Mouse (Mus musculus) lung, embryonic 15.5 days (tissue): Measurements from ENCODE around the gene Ccdc24. TPM values are rescaled to one million over a fixed set of nuclear protein-coding genes. Genes with fewer than 3 reads are reported as not detected.
A peak's percentile ranks its signal among the peaks of the same experiment; 100 is the strongest.

ENCODE experiments used
- ATAC-seq: fragments of 200-750 bp; cut with Nextera tagmentation; 2 replicates; pipeline ENCODE4 v1.8.0; 2017; ENCODE audit warnings: moderate number of reproducible peaks, borderline replicate concordance; ENCODE audit not compliant: low FRiP score, low TSS enrichment; ENCODE audit errors: extremely low read depth
- H3K27ac ChIP-seq: fragments of 300-500 bp; sonication (generic); 2 replicates; pipeline ENCODE4 v1.5.1; 2015; ENCODE audit warnings: moderate library complexity, mild to moderate bottlenecking, inconsistent platforms
- H3K27me3 ChIP-seq: fragments of 300-500 bp; sonication (generic); 2 replicates; pipeline ENCODE4 v1.6.1; 2015; ENCODE audit warnings: inconsistent platforms
- H3K36me3 ChIP-seq: fragments of 300-500 bp; sonication (generic); 2 replicates; pipeline ENCODE4 v1.6.1; 2015; ENCODE audit warnings: inconsistent platforms
- H3K4me1 ChIP-seq: fragments of 300-500 bp; sonication (generic); 2 replicates; pipeline ENCODE4 v1.6.1; 2015; ENCODE audit warnings: inconsistent platforms
- H3K4me2 ChIP-seq: fragments of 300-500 bp; sonication (generic); 2 replicates; pipeline ENCODE4 v1.6.1; 2015; ENCODE audit warnings: inconsistent platforms, mild to moderate bottlenecking, moderate library complexity
- H3K4me3 ChIP-seq: fragments of 300-500 bp; sonication (generic); 2 replicates; pipeline ENCODE4 v1.5.1; 2015; ENCODE audit warnings: mild to moderate bottlenecking, inconsistent platforms
- H3K9ac ChIP-seq: fragments of 300-500 bp; sonication (generic); 2 replicates; pipeline ENCODE4 v1.6.1; 2015; ENCODE audit warnings: inconsistent platforms
- H3K9me3 ChIP-seq: fragments of 300-500 bp; sonication (generic); 2 replicates; pipeline ENCODE4 v1.6.1; 2016; ENCODE audit warnings: inconsistent platforms
- WGBS: fragments of 180-500 bp; shearing (Covaris S2); methylation state at CpG from one replicate; pipeline ENCODE4 v1.1.7; 2015; 5-methylcytosine and 5-hydroxymethylcytosine counted together
- polyA plus RNA-seq: library from polyadenylated mRNA; unstranded; fragments of >200 nt; fragmentation: Nextera tagmentation; extraction: Ambion mirVana; gene quantifications from 2 replicates; pipeline ENCODE4 v1.2.1, GENCODE M21; 2015

Gene Ccdc24
- polyA plus RNA-seq, 1 experiment from 2014 or later = 1.9 TPM

DNA sequence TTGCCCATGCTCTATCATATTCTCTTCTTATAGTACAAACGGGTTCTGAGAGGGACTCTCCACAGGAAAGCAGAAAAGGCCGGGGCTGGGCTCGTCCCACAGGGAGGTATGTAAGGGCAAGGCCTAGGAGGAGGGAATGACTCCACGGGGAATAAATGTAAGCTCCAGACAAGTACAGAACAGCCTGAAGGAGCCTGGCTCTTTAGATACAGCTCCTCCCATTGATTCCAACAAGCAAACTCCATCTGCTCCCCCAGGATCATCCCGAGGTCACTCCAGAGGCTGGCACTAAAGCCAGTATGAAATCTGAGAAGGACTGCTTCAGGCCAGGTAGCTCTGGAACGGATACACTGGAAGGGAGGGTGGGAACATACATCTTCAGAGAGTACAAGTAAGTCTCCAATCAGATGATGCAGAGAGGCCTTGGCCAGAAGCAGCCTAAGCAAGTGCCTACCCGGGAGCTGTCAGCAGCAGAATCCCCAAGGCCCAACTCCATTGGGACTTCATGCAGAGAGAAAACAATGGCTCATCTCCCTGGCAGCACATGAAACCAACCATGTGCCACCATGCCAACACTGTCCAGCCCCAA, 40.4 kb upstream of the Ccdc24 start:
- Histone ChIP-seq H3K36me3 (peaks cover 18% of the 10 kb centered on the region; the same call in 1 of the 2 replicates), H3K9ac (no peak overlapping the region), H3K4me3 (no peak overlapping the region), H3K4me1 (peaks cover 38% of the 10 kb centered on the region), H3K27ac (no peak overlapping the region), H3K4me2 (peak overlapping the region; percentile 98), H3K9me3 (no peaks in the 10 kb centered on the region), H3K27me3 (no peaks in the 10 kb centered on the region)
- 53% methylated on average over 7 of the region's 7 CpGs for WGBS
- ATAC-seq = no peak

DNA sequence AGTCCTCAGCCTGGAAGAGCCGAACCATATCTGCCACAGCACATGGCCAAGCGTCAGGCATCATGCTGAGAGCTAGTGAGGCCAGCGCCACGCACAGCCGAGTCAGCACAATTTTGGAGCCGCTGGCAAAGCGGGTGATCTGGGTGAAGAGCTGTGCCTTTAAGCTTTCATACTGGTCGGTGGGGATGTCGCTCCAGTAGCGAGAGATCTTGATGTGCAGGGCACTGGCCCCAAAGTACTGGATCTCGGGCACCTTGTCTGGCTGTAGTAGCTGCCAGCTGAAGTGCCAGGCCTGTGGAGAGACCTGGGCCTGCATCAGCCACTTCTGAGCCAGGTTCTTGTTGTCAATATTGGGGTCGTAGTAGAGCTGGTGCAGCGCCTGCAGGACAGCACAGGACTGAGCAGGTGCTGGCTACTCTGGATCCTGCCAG, 39.8 kb upstream of the Ccdc24 start:
- Histone ChIP-seq H3K4me2 (no peak overlapping the region), H3K9ac (no peak overlapping the region), H3K27me3 (no peaks in the 10 kb centered on the region), H3K4me3 (no peak overlapping the region), H3K4me1 (peaks cover 34% of the 10 kb centered on the region), H3K27ac (no peak overlapping the region), H3K36me3 (peaks cover 18% of the 10 kb centered on the region; the same call in 1 of the 2 replicates), H3K9me3 (no peaks in the 10 kb centered on the region)
- ATAC-seq = no peak
- WGBS = 88% methylated on average over 13 of the region's 13 CpGs

DNA sequence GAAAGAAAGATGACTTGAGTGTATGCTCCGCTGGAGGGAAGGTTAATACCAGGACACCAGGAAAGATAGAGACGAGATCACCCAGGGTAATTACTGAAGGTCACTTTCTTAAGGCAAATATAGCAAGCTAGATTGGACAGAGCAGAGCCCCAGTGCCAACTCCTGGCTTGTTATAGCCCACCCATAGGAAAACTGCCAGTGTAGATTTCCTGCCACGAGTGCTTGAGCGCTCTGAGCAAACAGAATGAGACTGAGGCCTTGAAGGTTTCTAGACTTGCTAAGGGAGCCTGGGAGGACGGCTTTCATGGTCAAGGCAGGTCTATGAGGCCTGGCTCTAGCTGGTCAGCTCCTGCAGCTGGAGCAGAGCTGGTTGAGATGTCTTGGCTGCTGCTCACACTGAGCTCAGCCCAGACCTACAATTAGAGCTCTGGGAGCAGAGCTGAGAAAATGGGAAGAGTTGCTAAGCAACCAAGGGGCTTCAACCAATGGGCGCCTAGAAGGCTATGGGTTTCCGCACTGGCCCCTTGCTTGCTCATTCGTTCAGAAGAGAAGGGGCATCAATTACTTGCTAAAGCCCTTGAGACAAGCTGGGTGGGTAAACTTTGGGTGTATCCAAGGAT, 36.6 kb upstream of the Ccdc24 start:
- 74% methylated on average over 8 of the region's 8 CpGs for WGBS
- no peak overlapping the region for H3K9ac ChIP-seq

DNA sequence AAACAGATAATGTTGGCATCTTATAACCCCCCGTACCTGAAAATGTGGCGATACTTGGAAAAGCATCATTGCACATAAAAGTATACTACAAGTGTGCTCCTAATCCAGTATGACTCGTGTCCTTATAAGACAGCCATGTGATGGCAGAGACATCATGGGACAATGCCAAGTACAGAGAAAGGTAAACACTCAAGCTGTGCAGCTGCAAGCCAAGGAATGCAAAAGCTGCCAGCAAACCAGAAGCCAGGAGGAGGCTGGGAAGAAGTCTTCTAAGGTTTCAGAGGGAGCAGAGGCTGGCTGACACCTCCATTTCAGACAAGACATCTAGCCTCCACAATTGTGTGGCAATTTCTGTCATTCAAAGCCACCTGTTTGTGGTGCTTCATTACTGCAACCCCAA, 33.8 kb upstream of the Ccdc24 start:
- ATAC-seq = peak; percentile 8; the same call in 1 of the 2 replicates
- WGBS = 54% methylated on average over 3 of the region's 3 CpGs
- peaks cover 49% of the 10 kb centered on the region for H3K36me3 ChIP-seq

More for the DNA sequence above, 36.6 kb upstream of the Ccdc24 start:
- Histone ChIP-seq H3K27ac (no peak overlapping the region), H3K9me3 (no peaks in the 10 kb centered on the region), H3K4me3 (no peak overlapping the region), H3K27me3 (no peaks in the 10 kb centered on the region), H3K4me2 (no peak overlapping the region), H3K36me3 (peaks cover 34% of the 10 kb centered on the region; the same call in 1 of the 2 replicates), H3K4me1 (peaks cover 24% of the 10 kb centered on the region)
- ATAC-seq = no peak

GRCm38 (mm10) chr4:117904761-117905160, 32.4 kb upstream of the Ccdc24 start:
- Histone ChIP-seq H3K36me3 (peaks cover 61% of the 10 kb centered on the region), H3K27ac (no peak overlapping the region), H3K9me3 (no peaks in the 10 kb centered on the region), H3K4me3 (no peak overlapping the region), H3K4me2 (no peak overlapping the region), H3K9ac (no peak overlapping the region), H3K27me3 (no peaks in the 10 kb centered on the region), H3K4me1 (peaks cover 10% of the 10 kb centered on the region)
- ATAC-seq = no peak
- WGBS = 89% methylated on average over 8 of the region's 8 CpGs

More for the DNA sequence above, 33.8 kb upstream of the Ccdc24 start:
- Histone ChIP-seq H3K27ac (no peak overlapping the region), H3K9me3 (no peaks in the 10 kb centered on the region), H3K4me2 (no peak overlapping the region), H3K4me1 (peaks cover 10% of the 10 kb centered on the region), H3K27me3 (no peaks in the 10 kb centered on the region), H3K4me3 (no peak overlapping the region), H3K9ac (no peak overlapping the region)

DNA sequence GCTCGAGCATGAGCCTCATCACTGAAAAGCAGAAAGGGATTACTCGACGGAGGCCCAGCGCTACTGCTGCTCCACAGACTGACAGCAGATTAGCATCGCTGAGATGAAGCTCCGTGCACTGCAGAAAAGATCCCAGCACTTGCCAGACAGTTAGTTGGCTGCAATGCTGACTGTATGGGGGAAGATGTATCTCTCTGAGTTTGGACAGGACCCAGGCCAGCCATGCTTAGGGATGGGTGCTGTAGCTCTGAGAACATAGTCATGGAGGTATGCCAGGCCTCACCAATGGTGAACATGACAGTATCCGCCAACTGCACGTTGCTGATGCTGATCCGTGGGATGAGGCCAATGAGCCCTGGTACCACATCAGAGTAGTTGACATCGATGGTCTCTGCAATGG, 31.7 kb upstream of the Ccdc24 start:
- H3K4me3 ChIP-seq = no peak overlapping the region
- no peak overlapping the region for H3K4me2 ChIP-seq
- H3K9ac ChIP-seq = no peak overlapping the region
- H3K27me3 ChIP-seq = no peaks in the 10 kb centered on the region
- peaks cover 10% of the 10 kb centered on the region for H3K4me1 ChIP-seq
- peaks cover 68% of the 10 kb centered on the region for H3K36me3 ChIP-seq
- no peak overlapping the region for H3K27ac ChIP-seq
- 84% methylated on average over 10 of the region's 10 CpGs for WGBS
- H3K9me3 ChIP-seq = no peaks in the 10 kb centered on the region
- ATAC-seq = no peak

DNA sequence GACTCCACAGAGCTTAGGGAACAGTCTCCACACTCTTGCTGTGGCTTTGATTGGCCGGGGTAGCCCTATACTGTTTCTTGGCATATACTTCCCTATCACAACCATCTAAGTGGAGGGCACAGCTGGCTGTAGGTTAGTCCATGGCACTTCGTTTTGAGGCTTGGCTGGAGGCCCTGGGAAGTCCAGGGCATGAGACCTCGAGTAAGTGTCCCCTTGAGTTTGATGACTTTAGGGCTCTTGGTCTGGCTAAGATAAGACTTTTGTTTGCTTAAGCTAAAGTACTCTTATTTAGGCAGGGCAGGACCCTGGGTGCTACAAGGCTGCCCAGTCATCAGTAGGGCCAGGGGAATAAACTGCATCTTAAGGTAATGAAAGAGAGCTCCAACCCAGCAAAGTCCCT, 25.8 kb upstream of the Ccdc24 start:
- Histone ChIP-seq H3K4me1 (no peaks in the 10 kb centered on the region), H3K27me3 (no peaks in the 10 kb centered on the region), H3K4me3 (no peak overlapping the region), H3K4me2 (no peak overlapping the region), H3K36me3 (peaks cover 65% of the 10 kb centered on the region), H3K27ac (no peak overlapping the region), H3K9me3 (no peaks in the 10 kb centered on the region), H3K9ac (no peak overlapping the region)
- ATAC-seq = no peak
- WGBS = 59% methylated on average over 3 of the region's 3 CpGs

GRCm38 (mm10) chr4:117896031-117896430, 23.7 kb upstream of the Ccdc24 start:
- no peak overlapping the region for H3K4me3 ChIP-seq
- H3K27me3 ChIP-seq = no peaks in the 10 kb centered on the region
- H3K4me2 ChIP-seq = no peak overlapping the region
- H3K9ac ChIP-seq = no peak overlapping the region
- no peak for ATAC-seq
- H3K36me3 ChIP-seq = peaks cover 44% of the 10 kb centered on the region
- WGBS = 93% methylated on average over 6 of the region's 6 CpGs
- no peak overlapping the region for H3K27ac ChIP-seq
- H3K9me3 ChIP-seq = no peaks in the 10 kb centered on the region
- H3K4me1 ChIP-seq = peaks cover 8% of the 10 kb centered on the region

DNA sequence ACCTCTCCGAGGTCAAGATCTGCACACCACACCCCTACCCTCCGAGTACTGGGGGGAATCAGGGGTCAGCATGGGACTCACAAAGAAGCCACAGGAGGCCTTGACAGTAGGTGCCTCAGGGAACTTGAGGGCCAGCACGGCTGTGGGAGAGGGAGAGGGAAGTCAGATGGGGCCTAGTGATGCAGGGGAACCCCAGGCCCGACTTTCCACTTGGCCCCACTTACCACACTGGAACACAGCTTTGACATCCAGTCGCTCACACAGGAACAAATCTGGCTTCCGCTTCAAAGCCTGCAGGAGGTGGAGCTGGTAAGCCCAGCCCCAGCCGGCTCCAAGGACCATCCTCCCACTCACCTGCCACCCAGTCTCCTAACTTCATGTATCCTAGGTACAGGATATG, 23.0 kb upstream of the Ccdc24 start:
- no peaks in the 10 kb centered on the region for H3K27me3 ChIP-seq
- H3K9ac ChIP-seq = no peak overlapping the region
- no peak overlapping the region for H3K27ac ChIP-seq
- ATAC-seq = no peak
- WGBS = 77% methylated on average over 7 of the region's 7 CpGs
- peaks cover 12% of the 10 kb centered on the region for H3K4me1 ChIP-seq
- no peaks in the 10 kb centered on the region for H3K9me3 ChIP-seq
- H3K36me3 ChIP-seq = peaks cover 38% of the 10 kb centered on the region
- H3K4me3 ChIP-seq = no peak overlapping the region
- no peak overlapping the region for H3K4me2 ChIP-seq

- Histone ChIP-seq H3K36me3 (peaks cover 31% of the 10 kb centered on the region), H3K27me3 (no peaks in the 10 kb centered on the region), H3K9me3 (no peaks in the 10 kb centered on the region), H3K9ac (no peak overlapping the region), H3K4me3 (no peak overlapping the region), H3K4me1 (peaks cover 12% of the 10 kb centered on the region), H3K4me2 (no peak overlapping the region), H3K27ac (no peak overlapping the region)
- 79% methylated on average over 8 of the region's 8 CpGs for WGBS
- no peak for ATAC-seq
Observed at GRCm38 (mm10) chr4:117894601-117895000, 22.2 kb upstream of the Ccdc24 start.

DNA sequence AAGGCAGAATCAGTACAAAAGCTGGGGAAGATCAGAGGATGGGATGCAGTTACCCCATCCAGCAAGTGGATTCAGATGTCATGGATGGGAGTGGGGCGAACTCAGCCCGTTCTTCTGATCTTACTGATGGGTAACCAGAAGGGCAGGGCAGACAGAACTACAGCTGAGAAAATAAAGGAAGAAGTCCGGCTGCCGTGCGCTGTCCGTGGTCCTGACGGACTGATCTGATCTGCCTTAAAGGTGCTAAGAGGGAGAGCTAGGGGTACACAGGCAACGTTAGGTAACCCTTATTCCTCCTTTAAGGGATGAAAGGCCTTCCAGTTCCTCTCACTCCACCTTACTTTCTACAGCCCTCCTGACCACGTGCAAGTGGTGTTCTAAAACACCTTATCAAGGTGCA, 21.0 kb upstream of the Ccdc24 start:
- WGBS = 10% methylated on average over 9 of the region's 9 CpGs
- no peak for ATAC-seq

GRCm38 (mm10) chr4:117891738-117892161, 19.4 kb upstream of the Ccdc24 start, which contains the start of gene Dph2:
Gene Dph2 (minus strand): TSS chr4:117892032.
- Histone ChIP-seq H3K36me3 (peaks cover 17% of the 10 kb centered on the region; the same call in 1 of the 2 replicates), H3K27ac (no peak within 1 kb of the TSS), H3K4me2 (peak within 1 kb of the TSS; percentile 86), H3K9me3 (no peaks in the 10 kb centered on the region), H3K27me3 (no peaks in the 10 kb centered on the region), H3K9ac (peak within 1 kb of the TSS; percentile 47), H3K4me3 (peak within 1 kb of the TSS; percentile 83), H3K4me1 (peaks cover 12% of the 10 kb centered on the region)
- ATAC-seq = peak; percentile 86
- under 1% methylated on average over 21 of the region's 21 CpGs for WGBS

More for the DNA sequence above, 21.0 kb upstream of the Ccdc24 start:
- H3K27me3 ChIP-seq = no peaks in the 10 kb centered on the region
- no peak overlapping the region for H3K9ac ChIP-seq
- H3K27ac ChIP-seq = no peak overlapping the region
- no peaks in the 10 kb centered on the region for H3K9me3 ChIP-seq
- H3K4me2 ChIP-seq = no peak overlapping the region
- peaks cover 12% of the 10 kb centered on the region for H3K4me1 ChIP-seq
- peaks cover 23% of the 10 kb centered on the region; the same call in 1 of the 2 replicates for H3K36me3 ChIP-seq
- H3K4me3 ChIP-seq = no peak overlapping the region
